Mouse (Mus musculus): ENCODE data around the gene Fn1. TPM values are rescaled to one million over a fixed set of nuclear protein-coding genes. Genes with fewer than 3 reads are reported as not detected.

Fn1 gene
- polyA plus RNA-seq, 1 experiment, result 3,197 TPM

DNA sequence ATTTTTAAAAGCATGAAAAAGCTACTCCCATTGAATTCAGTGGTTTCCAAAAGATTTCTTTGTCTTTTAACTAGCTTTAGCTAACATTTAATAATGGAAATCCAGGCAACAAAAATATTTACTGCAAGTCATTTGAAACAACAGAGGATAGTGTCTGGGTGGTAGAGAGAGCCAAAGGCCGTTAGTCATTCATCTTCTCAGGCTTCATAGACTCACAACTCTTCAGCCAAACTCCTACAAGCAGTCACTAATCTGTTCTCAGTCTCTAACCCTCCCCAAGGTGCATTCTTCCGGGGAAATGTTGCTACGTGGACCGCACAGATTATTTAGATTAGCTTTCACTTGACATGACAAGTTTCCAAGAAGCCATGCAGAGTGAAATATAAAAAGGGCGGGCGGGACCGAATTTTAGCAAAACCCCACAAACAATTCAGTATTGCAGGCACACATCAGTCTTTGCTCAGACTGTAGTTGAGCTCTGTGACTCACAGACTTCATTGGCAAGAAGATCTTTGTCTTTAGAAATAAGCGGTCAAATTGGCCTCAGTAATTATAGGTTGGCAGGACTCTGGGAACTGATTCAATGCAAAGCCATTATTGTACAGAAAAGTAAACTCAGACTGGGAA is 27.2 kb upstream of the Fn1 start:
- TF ChIP-seq POLR2A (IDR thresholded peaks at IDR 0.05; ENCODE audit: low read depth, low read length) (no peak), CTCF (IDR thresholded peaks at IDR 0.05; ENCODE audit: borderline replicate concordance, insufficient read depth, low read length) (no peak)

DNA sequence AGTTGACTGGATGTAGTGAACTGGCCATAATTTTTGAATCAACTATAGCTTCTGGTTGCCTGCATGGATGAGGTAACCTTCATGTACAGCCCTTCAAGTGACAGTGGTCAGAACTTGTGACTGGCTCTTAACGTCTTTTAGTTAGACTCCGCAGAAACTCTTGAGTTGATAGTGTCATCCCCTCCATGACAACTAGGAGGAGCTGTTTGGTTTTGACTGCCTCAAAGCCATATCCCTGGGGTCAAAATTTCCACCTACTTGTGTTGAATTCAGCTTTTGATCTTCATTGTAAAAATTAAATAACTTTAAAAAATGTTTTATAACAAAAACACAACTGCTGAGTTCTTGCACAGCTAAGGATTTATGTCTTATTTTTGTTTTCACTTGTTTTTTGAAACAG is 22.4 kb upstream of the Fn1 start:
- no peak overlapping the region for H3K4me3 ChIP-seq (ENCODE audit: insufficient read depth, low read length)
- TF ChIP-seq POLR2A (IDR thresholded peaks at IDR 0.05; ENCODE audit: low read depth, low read length) (no peak), CTCF (IDR thresholded peaks at IDR 0.05; ENCODE audit: borderline replicate concordance, insufficient read depth, low read length) (no peak)

More for the DNA sequence above, 27.2 kb upstream of the Fn1 start:
- H3K4me1 ChIP-seq (ENCODE audit: control insufficient read depth, insufficient read depth, low read length), result peaks cover 17% of the 10 kb centered on the region
- peak overlapping the region; percentile 86 for H3K27ac ChIP-seq (ENCODE audit: insufficient read depth, low read length)
- H3K4me3 ChIP-seq (ENCODE audit: insufficient read depth, low read length), result no peak overlapping the region

DNA sequence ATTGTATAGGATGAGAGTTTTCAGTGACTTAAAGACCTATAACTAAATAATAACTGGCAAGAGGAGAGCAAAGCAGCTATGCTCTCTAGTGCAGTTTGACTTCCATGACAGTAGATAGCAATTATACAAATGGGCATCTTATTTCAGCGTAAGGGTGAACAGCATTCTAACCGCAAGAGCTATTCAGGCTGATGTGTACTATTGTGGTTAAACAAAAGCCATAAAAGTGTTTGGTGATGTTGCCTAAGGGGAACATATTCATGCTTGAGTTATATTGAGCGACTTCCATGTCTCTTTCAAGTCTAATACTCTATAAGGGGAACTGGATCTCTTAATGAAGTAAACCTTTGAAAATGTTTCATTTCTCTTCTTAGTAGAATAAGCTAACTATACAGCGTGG is 21.3 kb upstream of the Fn1 start:
- no peak for TF ChIP-seq POLR2A (IDR thresholded peaks at IDR 0.05; ENCODE audit: low read depth, low read length)
- H3K4me1 ChIP-seq (ENCODE audit: control insufficient read depth, insufficient read depth, low read length), result no peaks in the 10 kb centered on the region

More for the DNA sequence above, 22.4 kb upstream of the Fn1 start:
- Histone ChIP-seq H3K27ac (ENCODE audit: insufficient read depth, low read length) (no peak overlapping the region), H3K4me1 (ENCODE audit: control insufficient read depth, insufficient read depth, low read length) (no peaks in the 10 kb centered on the region; the same call in 1 of the 2 replicates)

DNA sequence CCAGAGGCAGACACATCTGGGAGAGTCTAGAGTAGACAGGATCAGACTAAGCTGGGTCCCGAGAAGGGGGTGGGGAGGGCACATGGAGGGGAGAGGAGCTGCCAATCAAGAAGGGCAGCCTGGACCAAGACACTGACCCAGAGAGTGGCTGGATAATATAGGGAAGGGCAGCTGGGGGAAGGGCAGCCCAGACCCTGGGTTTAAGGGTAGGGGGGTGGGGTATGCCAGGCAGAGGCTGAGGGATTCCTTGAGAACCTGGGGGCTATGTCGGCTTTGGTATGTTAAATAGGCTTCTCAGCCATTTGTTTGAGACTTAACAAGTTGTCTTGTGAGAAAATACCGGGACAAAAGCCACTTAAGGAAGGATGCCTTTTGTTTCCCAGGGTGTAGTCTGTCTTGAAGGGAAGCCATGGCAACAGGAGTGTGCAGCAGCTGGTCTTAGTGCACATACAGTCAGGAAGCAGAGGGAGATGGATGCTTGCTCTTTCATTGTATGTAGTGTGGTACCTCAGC is 20.5 kb upstream of the Fn1 start:
- no peak overlapping the region for H3K27ac ChIP-seq (ENCODE audit: insufficient read depth, low read length)
- no peaks in the 10 kb centered on the region for H3K4me1 ChIP-seq (ENCODE audit: control insufficient read depth, insufficient read depth, low read length)
- TF ChIP-seq CTCF (IDR thresholded peaks at IDR 0.05; ENCODE audit: borderline replicate concordance, insufficient read depth, low read length) (no peak), POLR2A (IDR thresholded peaks at IDR 0.05; ENCODE audit: low read depth, low read length) (no peak)
- no peak overlapping the region for H3K4me3 ChIP-seq (ENCODE audit: insufficient read depth, low read length)

More for the DNA sequence above, 21.3 kb upstream of the Fn1 start:
- Histone ChIP-seq H3K4me3 (ENCODE audit: insufficient read depth, low read length) (no peak overlapping the region), H3K27ac (ENCODE audit: insufficient read depth, low read length) (no peak overlapping the region)

DNA sequence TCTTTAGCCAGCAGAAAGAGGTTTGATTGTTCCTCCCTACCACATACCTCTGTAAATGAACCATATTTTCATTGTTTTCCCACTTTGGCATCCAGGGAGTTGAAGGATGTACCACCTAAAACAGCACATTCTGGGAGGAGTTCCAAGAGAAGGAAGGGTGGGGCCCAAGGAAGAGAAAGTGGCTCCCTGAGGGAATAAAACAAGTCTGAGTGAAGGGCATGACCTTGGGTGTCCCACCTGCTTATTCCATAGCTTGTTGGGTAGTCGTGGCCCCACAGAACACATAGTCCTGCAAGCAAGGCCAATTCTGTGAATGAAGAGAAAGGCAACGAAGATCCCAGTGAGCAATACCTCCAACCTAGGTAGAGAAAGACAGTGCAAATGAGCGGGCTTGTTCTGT is 19.3 kb upstream of the Fn1 start:
- TF ChIP-seq POLR2A (IDR thresholded peaks at IDR 0.05; ENCODE audit: low read depth, low read length) (no peak), CTCF (IDR thresholded peaks at IDR 0.05; ENCODE audit: borderline replicate concordance, insufficient read depth, low read length) (no peak)
- Histone ChIP-seq H3K4me1 (ENCODE audit: control insufficient read depth, insufficient read depth, low read length) (no peaks in the 10 kb centered on the region), H3K27ac (ENCODE audit: insufficient read depth, low read length) (no peak overlapping the region), H3K4me3 (ENCODE audit: insufficient read depth, low read length) (no peak overlapping the region)

DNA sequence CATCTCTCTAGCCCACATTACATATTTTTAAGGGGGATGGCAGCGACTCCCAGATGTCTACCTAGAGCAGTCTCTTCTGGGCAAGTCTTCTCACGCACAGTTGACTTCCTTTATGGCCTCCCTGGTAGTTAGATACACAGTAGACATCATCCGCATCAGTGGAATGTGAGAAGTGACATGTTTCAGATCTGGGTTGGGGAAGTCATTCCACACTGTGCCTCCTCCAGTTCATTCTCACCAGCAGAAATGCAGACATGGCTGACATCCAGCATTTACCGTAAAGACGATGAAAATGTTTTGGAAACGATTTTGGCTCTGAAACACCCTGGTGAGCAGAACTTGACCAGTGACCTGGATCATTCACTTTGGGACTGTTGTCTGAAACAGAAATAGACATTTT is 10.2 kb upstream of the Fn1 start:
- no peak for TF ChIP-seq POLR2A (IDR thresholded peaks at IDR 0.05; ENCODE audit: low read depth, low read length)
- no peak for TF ChIP-seq CTCF (IDR thresholded peaks at IDR 0.05; ENCODE audit: borderline replicate concordance, insufficient read depth, low read length)
- Histone ChIP-seq H3K27ac (ENCODE audit: insufficient read depth, low read length) (no peak overlapping the region), H3K4me3 (ENCODE audit: insufficient read depth, low read length) (no peak overlapping the region), H3K4me1 (ENCODE audit: control insufficient read depth, insufficient read depth, low read length) (no peaks in the 10 kb centered on the region)

DNA sequence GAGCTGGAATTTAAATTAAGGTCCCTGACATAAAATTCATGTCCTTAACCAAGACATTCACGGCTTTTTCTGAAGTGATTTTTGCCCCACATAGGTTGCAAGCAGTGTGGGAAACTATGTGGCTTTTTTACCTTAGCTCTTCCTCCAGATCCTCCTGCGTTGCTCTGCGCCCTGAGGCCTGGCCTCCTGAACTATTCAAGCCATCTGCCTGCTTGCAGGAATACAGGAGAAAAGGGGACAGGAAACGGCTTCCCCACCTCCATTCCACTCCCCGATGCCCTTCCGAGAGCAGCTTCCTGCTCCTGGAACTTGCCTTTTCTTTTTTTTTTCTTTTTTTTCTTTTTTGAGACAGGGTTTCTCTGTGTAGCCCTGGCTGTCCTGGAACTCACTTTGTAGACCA is 5.6 kb upstream of the Fn1 start:
- TF ChIP-seq CTCF (IDR thresholded peaks at IDR 0.05; ENCODE audit: borderline replicate concordance, insufficient read depth, low read length) (no peak), POLR2A (IDR thresholded peaks at IDR 0.05; ENCODE audit: low read depth, low read length) (no peak)
- H3K27ac ChIP-seq (ENCODE audit: insufficient read depth, low read length), result no peak overlapping the region

DNA sequence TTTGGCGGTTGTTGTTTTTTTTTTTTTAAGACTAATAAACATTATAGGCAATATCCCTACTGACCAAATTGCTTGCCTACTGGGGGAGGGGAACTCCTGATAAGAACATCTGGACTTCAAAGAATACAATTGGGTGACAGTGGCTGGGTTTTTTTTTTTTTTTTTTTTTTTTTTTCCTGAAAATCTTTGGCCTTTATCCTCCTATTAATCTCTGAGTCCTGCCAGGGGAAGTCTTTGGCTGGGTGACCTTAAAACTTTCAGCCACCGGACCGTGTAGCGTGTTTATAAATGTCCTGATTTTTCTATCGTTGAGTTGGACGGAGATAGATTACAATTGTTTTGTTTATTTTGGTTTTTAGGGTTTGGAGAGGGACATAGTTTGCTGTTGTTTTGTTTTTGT is 3.3 kb upstream of the Fn1 start:
- no peak overlapping the region for H3K27ac ChIP-seq (ENCODE audit: insufficient read depth, low read length)
- no peak overlapping the region for H3K4me3 ChIP-seq (ENCODE audit: insufficient read depth, low read length)
- 0 out of 2 replicates have a peak, but pooled peaks cover 2% of the 10 kb centered on the region for H3K4me1 ChIP-seq (ENCODE audit: control insufficient read depth, insufficient read depth, low read length)
- TF ChIP-seq POLR2A (IDR thresholded peaks at IDR 0.05; ENCODE audit: low read depth, low read length), result no peak
- no peak for TF ChIP-seq CTCF (IDR thresholded peaks at IDR 0.05; ENCODE audit: borderline replicate concordance, insufficient read depth, low read length)

More for the DNA sequence above, 5.6 kb upstream of the Fn1 start:
- Histone ChIP-seq H3K4me3 (ENCODE audit: insufficient read depth, low read length) (no peak overlapping the region), H3K4me1 (ENCODE audit: control insufficient read depth, insufficient read depth, low read length) (0 out of 2 replicates have a peak, but pooled peaks cover 2% of the 10 kb centered on the region)

DNA sequence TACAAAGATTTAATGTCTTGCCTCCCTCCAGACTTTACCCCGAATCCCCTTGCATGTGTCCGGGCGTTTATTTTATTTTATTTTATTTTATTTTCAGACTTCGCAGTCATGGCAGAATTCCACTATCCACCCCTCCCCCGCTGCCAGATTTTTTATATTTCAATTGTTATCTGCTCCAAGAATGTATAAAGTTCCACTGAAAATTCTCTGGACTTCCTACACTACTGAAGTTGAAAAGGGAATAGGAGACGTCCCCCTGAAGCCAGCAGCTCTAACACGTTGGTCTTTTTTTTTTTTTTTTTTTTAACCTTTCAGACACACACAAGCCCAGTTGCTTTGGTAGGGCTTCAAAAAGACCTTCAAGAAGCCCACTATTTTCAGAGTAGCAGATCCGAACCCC is 1.2 kb upstream of the Fn1 start:
- TF ChIP-seq CTCF (IDR thresholded peaks at IDR 0.05; ENCODE audit: borderline replicate concordance, insufficient read depth, low read length), result no peak
- no peak for TF ChIP-seq POLR2A (IDR thresholded peaks at IDR 0.05; ENCODE audit: low read depth, low read length)
- Histone ChIP-seq H3K4me1 (ENCODE audit: control insufficient read depth, insufficient read depth, low read length) (peaks cover 7% of the 10 kb centered on the region; the same call in 1 of the 2 replicates), H3K4me3 (ENCODE audit: insufficient read depth, low read length) (peak overlapping the region; percentile 30), H3K27ac (ENCODE audit: insufficient read depth, low read length) (peak overlapping the region; percentile 98)

DNA sequence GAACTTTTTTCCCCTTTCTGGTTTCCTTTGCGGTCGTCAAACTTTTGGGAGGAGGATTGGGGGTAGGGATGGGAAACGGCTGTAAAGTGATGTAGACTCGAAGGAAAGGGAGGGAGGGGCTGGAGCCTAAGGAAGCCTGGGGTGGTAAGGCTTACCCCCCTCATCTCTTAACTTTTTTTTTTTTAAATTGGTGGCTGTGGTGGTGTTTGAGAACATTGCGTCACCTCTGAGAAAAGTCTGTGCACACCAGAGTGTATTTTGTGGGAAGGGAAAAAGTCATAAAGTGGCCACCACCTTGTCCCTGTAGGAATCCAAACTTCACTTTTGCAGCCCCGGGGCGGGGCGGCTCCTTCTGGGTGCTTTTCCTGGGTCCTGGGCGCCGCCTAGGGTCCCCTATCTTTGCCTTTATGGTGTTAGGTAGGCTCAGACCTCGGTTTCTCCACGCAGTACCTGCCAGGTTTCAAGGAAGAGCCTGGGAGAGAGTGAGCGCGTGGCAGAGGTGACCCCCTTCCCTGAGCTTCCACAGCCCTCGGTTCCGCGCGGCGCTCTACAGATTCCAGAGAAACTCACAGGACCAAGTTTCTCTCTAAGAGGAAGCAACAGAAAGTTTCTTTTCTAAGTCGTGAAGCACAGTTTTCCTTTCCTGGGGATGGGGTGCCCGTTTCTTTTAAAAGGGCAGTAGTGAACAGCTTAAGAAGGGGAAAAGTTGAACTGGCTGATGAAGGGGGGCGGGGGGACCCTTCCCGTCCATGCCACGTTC is 580 bp upstream of the Fn1 start:
- H3K4me1 ChIP-seq (ENCODE audit: control insufficient read depth, insufficient read depth, low read length), result peaks cover 7% of the 10 kb centered on the region; the same call in 1 of the 2 replicates
- peak overlapping the region; percentile 98 for H3K27ac ChIP-seq (ENCODE audit: insufficient read depth, low read length)
- TF ChIP-seq CTCF (IDR thresholded peaks at IDR 0.05; ENCODE audit: borderline replicate concordance, insufficient read depth, low read length), result no peak
- TF ChIP-seq POLR2A (IDR thresholded peaks at IDR 0.05; ENCODE audit: low read depth, low read length), result no peak; the same call in 1 of the 2 replicates
- H3K4me3 ChIP-seq (ENCODE audit: insufficient read depth, low read length), result peak overlapping the region; percentile 30
